Mouse (Mus musculus) erythroblast, embryonic 14.5 days (primary cell): Measurements from ENCODE around the gene Cdk11b. TPM values are rescaled to one million over a fixed set of nuclear protein-coding genes. Genes with fewer than 3 reads are reported as not detected.
"Not testable (repeated sequence)": the region's sequence is repeated elsewhere in the genome, so short reads cannot be mapped to it uniquely, and the experiment has no call there.

Source experiments
- H3K27me3 ChIP-seq: 2 replicates; pipeline ENCODE4 v1.6.1; 2012; ENCODE audit warnings: inconsistent platforms; ENCODE audit not compliant: control insufficient read depth
- H3K36me3 ChIP-seq: 2 replicates; pipeline ENCODE4 v1.6.1; 2012; ENCODE audit warnings: mild to moderate bottlenecking, inconsistent platforms; ENCODE audit not compliant: control insufficient read depth
- H3K4me1 ChIP-seq: 2 replicates; pipeline ENCODE4 v1.6.1; 2012; ENCODE audit warnings: inconsistent platforms; ENCODE audit not compliant: control insufficient read depth
- H3K4me3 ChIP-seq: replicated peaks from 2 replicates; pipeline ENCODE3; 2012; ENCODE audit warnings: moderate library complexity, mild to moderate bottlenecking, inconsistent platforms
- H3K9me3 ChIP-seq: 2 replicates; pipeline ENCODE4 v1.6.1; 2012; ENCODE audit warnings: low read length, inconsistent platforms, mixed read lengths; ENCODE audit not compliant: control insufficient read depth
- GATA1 ChIP-seq: IDR thresholded peaks from 2 replicates; pipeline ENCODE4 v1.6.1; 2012; ENCODE audit warnings: low read length, inconsistent platforms, mixed read lengths
- TAL1 ChIP-seq: IDR thresholded peaks from 3 replicates; pipeline ENCODE4 v1.6.1; 2012; ENCODE audit warnings: low read length, inconsistent platforms, mixed read lengths
- polyA plus RNA-seq: library from polyadenylated mRNA; stranded (reverse); fragments of >175 nt; gene quantifications from 2 replicates; pipeline ENCODE4 v1.2.3, GENCODE M21; 2012

Cdk11b gene
- polyA plus RNA-seq, 1 experiment, result 6.4 TPM

DNA sequence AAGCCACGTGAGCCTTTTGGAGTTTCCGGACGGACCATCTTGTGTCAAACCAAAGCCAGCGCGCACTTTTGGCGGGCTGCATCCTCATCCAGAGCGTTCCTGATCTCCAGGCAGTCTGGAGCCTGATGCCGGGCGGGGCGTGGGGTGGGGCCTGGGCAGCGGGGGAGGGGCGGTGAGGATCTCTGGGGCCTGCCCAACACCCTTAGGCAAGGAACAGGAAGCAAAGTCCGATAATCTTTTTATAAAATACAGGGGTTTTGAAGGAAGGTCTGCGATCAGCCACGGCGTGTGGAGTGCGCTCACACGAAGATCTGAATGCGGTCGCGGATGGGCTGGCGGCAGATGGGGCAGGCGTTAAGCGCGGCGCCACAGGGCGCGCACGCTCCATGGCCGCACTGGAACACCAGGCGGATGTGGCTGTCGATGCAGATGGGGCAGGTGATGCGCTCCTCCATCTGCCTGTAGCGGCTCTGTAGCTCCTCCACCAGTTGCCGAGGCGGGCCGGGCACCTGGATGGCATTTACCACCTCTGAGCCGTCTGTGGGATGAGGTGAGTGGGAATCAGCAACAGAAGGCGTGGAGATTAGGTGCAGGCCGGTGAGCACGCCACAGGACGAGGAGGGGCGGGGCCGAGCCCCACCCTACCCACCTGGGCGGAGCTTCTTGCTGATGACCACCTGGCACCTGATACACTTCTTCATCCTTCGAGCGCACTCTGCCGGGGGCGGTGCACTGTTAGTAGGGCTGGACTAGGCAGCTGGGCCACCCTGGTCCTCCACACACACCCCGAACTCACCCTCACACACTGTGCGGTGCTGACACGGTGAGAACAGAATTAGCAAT is 30.0 kb downstream of the Cdk11b start:
- H3K4me1 ChIP-seq, result peaks cover 19% of the 10 kb centered on the region
- peaks cover 23% of the 10 kb centered on the region for H3K36me3 ChIP-seq
- TF ChIP-seq TAL1 (no peak), GATA1 (no peak)
- peak overlapping the region; percentile 38 for H3K4me3 ChIP-seq
- H3K27me3 ChIP-seq, result peaks cover 57% of the 10 kb centered on the region
- H3K9me3 ChIP-seq, result peaks cover 11% of the 10 kb centered on the region

DNA sequence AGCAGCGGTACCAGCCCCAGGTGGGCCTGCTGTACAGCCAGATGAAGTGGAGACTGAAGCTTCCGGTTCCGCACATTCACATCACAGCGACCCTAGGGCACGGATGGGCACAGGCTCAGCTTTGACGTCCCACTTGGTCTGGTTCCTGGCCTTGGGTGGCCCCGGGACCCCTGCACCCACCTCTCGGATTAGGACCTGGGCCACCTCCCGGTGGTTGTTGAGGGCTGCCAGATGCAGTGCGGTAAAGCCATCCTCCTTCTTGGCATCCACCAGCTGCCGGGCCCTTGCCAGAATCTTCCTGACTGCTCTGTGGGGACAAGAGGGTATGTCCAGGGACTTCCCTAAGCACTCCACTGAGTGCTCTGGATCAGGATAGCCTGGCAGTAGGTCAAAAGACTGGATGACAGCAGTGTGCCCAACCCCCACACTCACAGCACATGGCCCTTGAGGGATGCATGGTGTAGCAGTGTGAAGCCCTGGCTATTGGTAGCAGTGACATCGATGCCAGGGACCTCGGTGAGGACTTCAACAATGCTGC is 31.6 kb downstream of the Cdk11b start:
- peaks cover 54% of the 10 kb centered on the region for H3K27me3 ChIP-seq
- peaks cover 10% of the 10 kb centered on the region for H3K36me3 ChIP-seq
- H3K4me3 ChIP-seq, result no peak overlapping the region

DNA sequence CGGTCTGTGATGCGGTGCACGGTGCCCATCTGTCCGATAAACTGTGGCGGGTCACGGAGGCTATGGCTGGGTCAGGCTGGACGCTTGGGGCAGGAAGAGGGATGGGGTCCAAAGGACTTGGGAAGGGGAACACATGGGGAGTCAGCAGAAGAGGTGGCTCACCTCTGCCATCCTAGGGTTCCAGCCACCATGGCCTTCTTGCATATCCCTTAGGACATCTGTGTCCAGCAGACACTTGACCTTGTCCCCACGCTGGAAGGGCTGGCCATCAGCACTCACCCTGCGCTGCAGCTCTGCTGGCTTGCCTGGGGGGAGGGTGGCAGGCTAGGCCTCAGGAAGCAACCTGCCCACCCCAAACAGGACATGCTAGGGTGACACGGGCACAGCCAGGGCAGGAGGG is 34.3 kb downstream of the Cdk11b start:
- peaks cover 3% of the 10 kb centered on the region; the same call in 1 of the 2 replicates for H3K36me3 ChIP-seq
- H3K4me3 ChIP-seq, result no peak overlapping the region
- peaks cover 27% of the 10 kb centered on the region for H3K27me3 ChIP-seq
- H3K9me3 ChIP-seq, result peaks cover 1% of the 10 kb centered on the region
- no peak for TF ChIP-seq TAL1
- TF ChIP-seq GATA1, result no peak
- H3K4me1 ChIP-seq, result peaks cover 17% of the 10 kb centered on the region

More for the DNA sequence above, 31.6 kb downstream of the Cdk11b start:
- Histone ChIP-seq H3K4me1 (peaks cover 19% of the 10 kb centered on the region), H3K9me3 (peaks cover 11% of the 10 kb centered on the region)
- TF ChIP-seq TAL1 (no peak), GATA1 (no peak)

DNA sequence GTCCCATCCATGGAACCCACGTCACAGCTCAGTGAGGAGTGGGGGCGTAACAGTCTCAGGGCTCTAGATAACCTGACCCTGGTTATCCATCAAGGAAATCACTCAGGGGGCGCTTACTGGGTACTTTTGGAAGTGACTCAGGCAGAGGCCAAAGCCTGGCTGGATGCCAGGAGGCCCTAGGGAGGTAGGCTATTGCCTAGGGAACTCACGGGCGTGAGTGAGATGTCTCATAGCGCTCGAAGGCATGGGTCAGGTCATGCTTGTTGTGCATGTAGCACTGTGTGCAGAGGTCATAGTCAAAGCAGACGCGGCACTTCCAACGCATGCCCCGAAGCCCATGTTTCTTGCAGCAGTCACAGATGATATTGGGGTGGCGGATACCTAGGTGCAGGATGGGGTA is 36.0 kb downstream of the Cdk11b start:
- H3K4me3 ChIP-seq, result no peak overlapping the region
- H3K27me3 ChIP-seq, result peaks cover 10% of the 10 kb centered on the region
- peaks cover 3% of the 10 kb centered on the region; the same call in 1 of the 2 replicates for H3K36me3 ChIP-seq
- peaks cover 4% of the 10 kb centered on the region for H3K4me1 ChIP-seq
- no peaks in the 10 kb centered on the region for H3K9me3 ChIP-seq
- TF ChIP-seq GATA1 (no peak), TAL1 (no peak)

DNA sequence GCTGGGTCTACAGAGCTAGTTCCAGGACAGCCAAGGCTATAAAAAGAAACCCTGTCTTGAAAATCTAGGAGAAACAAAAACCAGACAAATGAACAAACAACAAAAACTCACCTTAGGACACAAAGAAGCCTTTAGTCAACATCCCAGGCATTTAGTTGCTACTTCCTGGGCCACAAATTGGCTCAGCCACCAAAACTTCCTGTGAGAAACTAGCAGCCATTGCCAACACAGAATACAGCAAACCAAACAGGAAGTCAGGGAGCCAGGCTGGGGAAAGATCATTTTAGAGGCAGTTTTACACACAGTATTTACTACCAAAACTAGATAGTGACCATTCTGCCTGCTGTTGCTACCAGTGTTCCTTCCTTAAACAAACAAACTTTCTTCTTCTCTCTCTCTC is 42.2 kb downstream of the Cdk11b start:
- Histone ChIP-seq H3K9me3 (no peaks in the 10 kb centered on the region), H3K36me3 (no peaks in the 10 kb centered on the region), H3K4me1 (peaks cover 22% of the 10 kb centered on the region), H3K27me3 (no peaks in the 10 kb centered on the region), H3K4me3 (no peak overlapping the region)
- TF ChIP-seq TAL1 (no peak), GATA1 (no peak)

DNA sequence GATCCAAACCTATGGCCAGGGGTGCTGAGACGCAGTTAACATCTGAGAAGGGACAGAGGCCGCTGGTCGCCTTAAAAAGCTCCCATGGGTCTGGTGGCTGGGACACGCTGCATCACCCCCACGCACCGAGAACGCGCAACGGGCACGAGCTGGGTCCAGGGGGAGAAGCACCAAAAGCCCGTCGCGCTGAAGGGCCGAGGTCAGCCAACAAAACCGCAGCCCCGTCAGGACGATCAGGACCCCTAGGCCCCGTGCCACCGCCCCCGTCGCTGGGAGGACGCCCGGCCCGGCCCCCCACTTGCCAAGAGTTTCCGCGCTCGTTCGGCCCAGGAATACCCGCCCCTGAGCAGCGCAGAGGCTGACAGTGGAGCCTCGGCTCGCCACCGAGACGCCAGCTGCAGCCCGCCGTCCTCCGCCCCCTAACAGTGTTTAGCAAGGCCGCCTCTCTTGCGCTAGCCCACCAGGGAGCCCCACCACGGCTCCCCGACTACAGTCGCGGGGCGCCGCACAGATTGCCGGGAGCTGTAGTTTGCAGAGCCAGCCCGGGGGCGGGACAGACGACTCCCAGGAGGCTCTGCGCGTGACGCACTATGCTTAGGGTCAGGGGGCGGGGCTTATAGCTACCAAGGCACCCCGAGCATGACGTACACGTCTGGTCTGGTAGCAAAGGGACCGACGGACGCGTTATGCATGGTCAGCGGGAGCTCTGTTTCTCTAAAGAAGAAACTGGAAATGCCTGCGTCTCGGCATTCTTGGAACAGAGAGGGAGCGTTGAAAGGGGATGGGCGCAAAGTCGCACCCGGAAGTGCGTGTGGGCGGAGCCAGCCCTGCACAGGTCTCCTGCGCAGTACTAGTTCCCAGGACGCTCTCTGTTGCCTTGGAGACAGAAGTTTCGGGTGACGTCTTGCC is 44.3 kb downstream of the Cdk11b start, which contains the start of gene Mib2:
Gene Mib2, minus strand, starts transcription at position 510 of the 909 bp plus-strand sequence.
- TF ChIP-seq TAL1 (no peak), GATA1 (no peak)

DNA sequence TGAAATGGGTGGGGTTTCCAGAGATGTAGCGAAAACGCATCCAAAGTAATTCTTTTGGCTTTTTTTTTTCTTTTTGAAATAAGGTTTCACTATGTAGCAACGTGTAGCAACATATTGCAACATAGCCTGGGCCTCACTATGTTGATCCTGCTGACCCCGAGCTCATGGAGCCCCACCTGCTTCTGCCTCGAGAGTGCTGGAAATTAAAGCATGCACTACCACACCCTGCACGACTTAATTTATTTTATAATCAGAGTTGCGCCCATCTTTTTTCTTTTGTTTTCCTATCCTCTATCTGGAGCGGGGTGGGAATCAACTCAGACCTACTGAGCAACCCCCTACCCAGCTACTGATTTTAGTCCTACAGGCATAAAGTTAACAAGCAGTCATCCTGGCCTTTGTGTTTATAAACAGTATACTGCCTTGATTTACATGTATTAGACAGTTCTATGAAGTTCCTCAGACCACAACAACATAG is 45.0 kb downstream of the Cdk11b start:
- TF ChIP-seq TAL1 (no peak), GATA1 (no peak)
- peak overlapping the region; percentile 78 for H3K4me3 ChIP-seq
- no peaks in the 10 kb centered on the region; the same call in 1 of the 2 replicates for H3K27me3 ChIP-seq
- peaks cover 18% of the 10 kb centered on the region for H3K4me1 ChIP-seq
- H3K36me3 ChIP-seq, result no peaks in the 10 kb centered on the region
- no peaks in the 10 kb centered on the region for H3K9me3 ChIP-seq

More for the DNA sequence above, 44.3 kb downstream of the Cdk11b start, which contains the start of gene Mib2:
- H3K27me3 ChIP-seq, result no peaks in the 10 kb centered on the region; the same call in 1 of the 2 replicates
- peak within 1 kb of the TSS; percentile 78 for H3K4me3 ChIP-seq
- no peaks in the 10 kb centered on the region for H3K36me3 ChIP-seq
- peaks cover 18% of the 10 kb centered on the region for H3K4me1 ChIP-seq
- no peaks in the 10 kb centered on the region for H3K9me3 ChIP-seq

DNA sequence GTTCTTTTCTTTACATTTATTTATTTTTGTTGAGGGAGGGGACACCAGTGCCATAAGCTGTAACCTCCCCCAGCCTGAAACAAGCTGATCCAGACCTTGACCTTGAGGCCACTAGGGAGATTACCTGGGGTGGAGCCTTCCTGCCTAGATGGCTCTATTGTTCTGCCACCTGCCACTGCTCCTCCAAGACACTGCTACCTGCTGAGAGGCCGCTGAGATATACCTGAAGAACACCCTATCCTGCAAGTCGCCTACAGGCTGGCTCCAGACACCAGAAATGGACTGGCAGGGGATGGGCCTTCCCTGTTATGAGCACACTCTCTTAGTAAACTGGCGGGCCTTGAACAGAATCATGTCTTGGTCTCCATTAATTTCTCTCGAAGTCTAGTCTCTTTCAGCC is 45.6 kb downstream of the Cdk11b start:
- H3K9me3 ChIP-seq, H3K36me3 ChIP-seq, H3K27me3 ChIP-seq: not testable (repeated sequence)
- peaks cover 18% of the 10 kb centered on the region for H3K4me1 ChIP-seq
- H3K4me3 ChIP-seq, result peak overlapping the region; percentile 78

DNA sequence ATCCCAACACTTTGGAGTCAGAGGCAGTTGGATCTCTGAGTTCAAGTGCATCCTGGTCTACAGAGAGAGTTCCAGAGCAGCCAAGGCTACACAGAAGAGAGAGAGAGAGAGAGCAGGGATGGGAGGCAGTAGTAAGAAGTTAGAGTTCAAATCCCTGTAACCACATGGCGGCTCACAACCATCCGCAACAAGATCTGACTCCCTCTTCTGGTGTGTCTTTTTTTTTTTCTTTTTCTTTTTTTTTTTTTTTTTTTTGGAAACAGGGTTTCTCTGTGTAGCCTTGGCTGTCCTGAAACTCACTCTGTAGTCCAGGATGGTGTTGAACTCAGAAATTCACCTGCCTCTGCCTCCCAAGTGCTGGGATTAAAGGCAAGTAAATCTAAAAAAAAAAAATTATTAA is 47.4 kb downstream of the Cdk11b start:
- TF ChIP-seq GATA1 (no peak), TAL1 (no peak)
- Histone ChIP-seq H3K27me3 (no peaks in the 10 kb centered on the region; the same call in 1 of the 2 replicates), H3K36me3 (no peaks in the 10 kb centered on the region), H3K4me1 (peaks cover 18% of the 10 kb centered on the region), H3K4me3 (no peak overlapping the region), H3K9me3 (no peaks in the 10 kb centered on the region)
